Mouse (Mus musculus) activated CD4-positive, CD25-positive, alpha-beta regulatory T cell, adult 9 weeks (primary cell): ENCODE results near the gene C1rb. TPM values are rescaled to one million over a fixed set of nuclear protein-coding genes. Genes with fewer than 3 reads are reported as not detected.

Experiments used
- polyA plus RNA-seq: library from polyadenylated mRNA; unstranded; fragments of 100-300 nt; shearing (Covaris generic); gene quantifications from one replicate; pipeline ENCODE4 v1.2.1, GENCODE M21; 2017

Gene C1rb
- not detected for polyA plus RNA-seq

DNA sequence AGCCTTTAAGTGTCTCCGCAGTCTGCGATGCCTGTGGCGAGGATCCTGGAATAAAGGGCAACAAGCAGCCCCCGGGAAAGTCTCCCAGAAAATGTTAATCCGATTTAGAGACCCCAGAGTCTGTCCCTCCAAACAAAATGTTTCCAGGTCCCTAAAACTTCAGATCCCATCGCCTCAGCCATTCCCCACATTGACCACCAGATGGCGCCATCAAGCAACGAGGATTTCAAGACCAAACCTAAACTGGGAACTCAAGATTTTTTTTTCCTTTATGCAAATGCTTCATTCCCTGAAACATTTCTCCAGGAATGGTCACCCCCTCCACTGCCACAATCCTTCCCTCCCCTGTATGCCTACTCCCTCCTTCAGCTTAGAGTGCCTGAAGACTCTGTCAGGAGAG, at the start of gene C1rb:
Gene C1rb, plus strand, starts transcription at position 269 of the 400 bp plus-strand sequence.

DNA sequence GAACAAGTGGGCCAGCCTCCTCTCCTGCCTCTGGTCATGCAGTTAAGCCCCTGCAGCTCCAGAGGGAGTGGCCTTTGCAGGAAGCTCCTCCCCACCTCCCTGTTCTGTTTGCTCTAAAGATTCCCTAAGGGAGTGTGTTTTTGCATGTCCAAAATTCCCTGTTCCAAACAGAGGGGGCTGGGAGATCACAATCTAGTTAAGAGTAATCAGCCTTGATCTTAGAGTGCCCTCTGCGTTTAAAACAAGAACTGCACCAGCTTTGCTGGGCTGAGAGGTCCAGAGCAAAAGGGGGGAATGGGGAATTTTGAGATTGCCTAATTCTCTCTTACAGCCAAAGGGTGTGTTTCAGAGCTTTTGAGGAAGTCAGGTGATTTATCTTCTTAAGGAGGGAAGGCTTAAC, 27.8 kb upstream of the C1rb start, which contains the start of gene C1s1:
Gene C1s1, minus strand, starts transcription at position 76 of the 400 bp plus-strand sequence.

Other genes starting within 250 kb of the C1rb start
- gene Pex5, start 155.2 kb upstream of the C1rb start, polyA plus RNA-seq: 36.3 TPM
- 0.10 TPM for gene Clstn3, start 105.5 kb upstream of the C1rb start, polyA plus RNA-seq
- not detected for gene C1rl, start 77.2 kb upstream of the C1rb start, polyA plus RNA-seq
- 0.20 TPM for gene C1ra, start 57.9 kb upstream of the C1rb start, polyA plus RNA-seq
- not detected for gene C1s1, start 27.9 kb upstream of the C1rb start, polyA plus RNA-seq
- not detected for gene C1s2, start 65.8 kb downstream of the C1rb start, polyA plus RNA-seq
- 58.7 TPM for gene Lpcat3, start 92.7 kb downstream of the C1rb start, polyA plus RNA-seq
- 302 TPM for gene Emg1, start 141.9 kb downstream of the C1rb start, polyA plus RNA-seq
- 191 TPM for gene Phb2, start 142.0 kb downstream of the C1rb start, polyA plus RNA-seq
- gene Ptpn6, start 168.4 kb downstream of the C1rb start, polyA plus RNA-seq: 373 TPM
- 536 TPM for gene Grcc10, start 171.1 kb downstream of the C1rb start, polyA plus RNA-seq
- 0.12 TPM for gene Gm45234, start 185.7 kb downstream of the C1rb start, polyA plus RNA-seq
- 2.2 TPM for gene Atn1, start 186.2 kb downstream of the C1rb start, polyA plus RNA-seq
- gene Eno2, start 199.4 kb downstream of the C1rb start, polyA plus RNA-seq: 8.9 TPM
- 2.3 TPM for gene Lrrc23, start 209.4 kb downstream of the C1rb start, polyA plus RNA-seq
- gene Spsb2, start 238.4 kb downstream of the C1rb start, polyA plus RNA-seq: 8.0 TPM
- gene Tpi1, start 244.0 kb downstream of the C1rb start, polyA plus RNA-seq: 179 TPM